Mouse (Mus musculus): Measurements from ENCODE around the gene Nrros.
"Not testable (repeated sequence)": the region's sequence is repeated elsewhere in the genome, so short reads cannot be mapped to it uniquely, and the experiment has no call there.

Nrros gene

DNA sequence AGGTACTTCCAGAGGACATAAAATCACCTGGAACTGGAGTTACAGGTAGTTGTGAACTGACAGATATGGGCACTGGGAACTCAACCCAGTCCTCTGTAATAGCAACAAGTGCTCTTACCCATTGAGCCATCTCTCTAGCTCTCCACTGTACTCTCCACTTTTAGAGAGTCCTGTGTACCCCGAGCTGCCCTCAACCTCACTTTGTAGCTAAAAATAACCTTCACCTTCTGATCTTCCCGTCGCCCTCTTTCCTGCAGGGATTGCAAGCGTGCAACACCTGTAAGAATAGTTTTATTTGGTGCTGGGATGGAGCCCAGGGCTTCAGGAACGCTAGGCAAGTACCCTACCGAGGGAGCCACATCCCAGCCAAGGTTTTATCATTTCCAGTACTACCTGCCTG lies 49.6 kb downstream of the Nrros start:
- in situ Hi-C loops (cut with MboI, MseI), result no loop called here

DNA sequence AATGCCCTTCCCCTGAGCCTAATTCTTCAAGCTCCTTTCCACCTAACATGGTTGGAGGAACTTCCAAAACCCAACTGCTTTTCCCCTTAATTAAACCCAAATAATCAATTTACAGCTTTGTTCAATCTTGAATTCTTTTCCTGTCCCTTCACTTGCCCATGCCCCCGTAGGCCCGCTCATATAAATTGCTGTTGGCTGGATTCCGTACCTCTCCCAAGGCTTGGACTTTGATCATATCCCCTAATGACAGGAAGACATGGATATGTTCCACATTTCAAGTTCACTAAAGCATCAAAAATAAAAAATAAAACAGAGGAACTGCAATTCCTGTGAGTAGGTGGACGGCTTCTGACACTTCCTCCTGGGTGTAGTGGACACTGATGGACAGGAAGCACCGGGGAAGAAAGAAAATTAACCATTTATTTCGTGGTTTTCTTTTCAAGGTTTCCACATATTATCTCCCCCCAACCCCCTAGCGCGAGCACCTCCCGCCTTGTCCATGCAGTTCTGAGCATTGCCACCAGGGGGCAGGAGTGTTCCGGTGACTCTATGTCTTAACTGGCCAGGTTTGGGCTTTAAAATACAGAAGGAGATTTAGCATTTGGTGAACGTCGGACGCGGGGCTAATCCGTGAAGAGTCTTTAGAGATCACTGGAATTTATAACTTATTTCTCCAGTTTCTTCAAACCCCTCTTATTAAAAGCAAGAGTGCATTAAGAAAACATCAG lies 50.3 kb downstream of the Nrros start:
- in situ Hi-C loops (cut with MboI, MseI), result loop anchor here (5.0 kb wide), 1 partner anchor 87 kb away; no protein-coding TSS in a partner anchor

DNA sequence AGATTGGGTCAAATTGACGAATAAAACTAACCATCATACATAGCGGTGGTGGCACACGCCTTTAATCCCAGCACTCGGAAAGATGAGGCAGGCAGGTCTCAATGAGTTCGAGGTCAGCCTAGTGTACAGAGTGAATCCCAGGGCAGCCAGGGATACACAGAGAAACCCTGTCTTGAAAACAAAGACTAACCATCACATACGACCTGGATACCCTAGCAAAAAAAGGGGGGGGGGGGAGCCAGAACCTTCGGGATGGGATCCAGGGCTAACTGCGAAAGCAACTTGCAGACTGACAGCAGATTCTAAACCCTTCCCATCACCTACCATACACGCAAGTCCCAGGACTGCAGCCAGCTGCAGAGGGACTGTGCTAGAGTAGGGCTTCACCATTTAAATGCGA lies 51.0 kb downstream of the Nrros start:
- in situ Hi-C loops (cut with MboI, MseI), result loop anchor here (5.0 kb wide), 1 partner anchor 88 kb away; no protein-coding TSS in a partner anchor

DNA sequence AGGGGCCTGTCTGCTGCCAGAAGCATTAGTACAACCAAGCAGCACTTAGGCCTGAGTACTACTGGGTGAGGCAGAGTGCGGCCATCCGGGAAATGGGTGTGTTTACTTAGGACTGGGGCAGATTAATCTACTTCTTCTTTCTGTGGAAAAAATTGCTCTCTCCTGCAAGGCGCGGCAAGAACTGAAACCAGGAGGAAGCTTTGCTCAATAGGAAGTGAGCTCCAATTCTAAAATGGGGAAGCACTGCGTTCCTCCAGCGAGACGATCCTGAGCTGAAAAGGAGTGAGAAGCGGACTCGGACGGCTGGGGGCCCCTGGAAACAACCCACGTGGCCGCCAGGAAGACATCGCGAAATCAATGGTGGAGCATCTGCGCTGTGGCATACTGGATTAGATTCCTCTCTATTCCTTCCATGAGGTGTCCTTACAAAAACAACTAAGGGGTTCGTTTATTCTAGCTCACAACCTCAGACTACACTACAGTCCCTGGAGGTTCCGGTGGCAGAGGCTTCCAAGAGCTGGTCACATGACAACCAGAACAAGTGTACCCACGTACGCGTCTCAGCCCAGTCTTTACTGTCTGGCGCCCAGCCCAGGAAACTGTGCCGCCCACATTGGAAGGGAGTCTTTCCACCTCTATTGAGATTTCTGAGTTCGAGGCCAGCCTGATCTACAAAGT lies 51.7 kb downstream of the Nrros start:
- in situ Hi-C loops (cut with MboI, MseI), result loop anchor here (5.0 kb wide), 1 partner anchor 89 kb away; no protein-coding TSS in a partner anchor

DNA sequence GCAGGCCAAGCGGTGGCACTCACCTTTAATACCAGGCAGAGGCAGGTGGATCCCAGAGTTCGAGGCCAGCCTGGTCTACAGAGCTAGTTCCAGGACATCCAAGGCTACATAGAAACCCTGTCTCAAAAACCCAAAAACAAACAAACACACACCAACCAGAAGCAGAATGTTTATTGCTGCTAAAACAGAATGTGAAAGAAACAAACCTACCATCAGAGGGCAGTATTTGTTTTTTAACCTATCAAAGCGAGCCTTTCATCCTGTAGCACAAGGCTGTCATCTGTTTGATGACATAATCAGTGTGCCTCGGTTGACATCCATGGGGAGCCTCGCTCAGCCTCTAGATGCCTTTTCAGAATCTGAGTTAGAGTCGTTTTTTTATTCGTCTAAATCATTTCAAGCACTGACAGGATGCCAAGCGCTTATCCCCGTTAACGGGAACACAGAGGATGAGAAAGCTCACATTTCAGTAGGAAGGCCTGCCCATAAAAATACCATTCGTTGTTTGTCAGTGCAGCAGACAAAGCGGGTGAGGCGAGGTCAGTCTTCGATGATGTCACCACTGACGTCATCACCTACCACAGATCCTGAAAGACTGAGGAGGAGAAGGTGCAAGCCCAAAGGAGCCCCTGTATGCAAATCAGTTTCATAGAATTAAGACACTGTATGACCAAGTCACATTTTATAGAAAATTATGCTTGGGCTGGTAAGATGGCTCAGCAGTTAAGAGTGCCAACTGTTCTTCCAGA lies 54.3 kb downstream of the Nrros start:
- in situ Hi-C loops (cut with MboI, MseI), result loop anchor here (5.0 kb wide), 1 partner anchor 91 kb away; no protein-coding TSS in a partner anchor

DNA sequence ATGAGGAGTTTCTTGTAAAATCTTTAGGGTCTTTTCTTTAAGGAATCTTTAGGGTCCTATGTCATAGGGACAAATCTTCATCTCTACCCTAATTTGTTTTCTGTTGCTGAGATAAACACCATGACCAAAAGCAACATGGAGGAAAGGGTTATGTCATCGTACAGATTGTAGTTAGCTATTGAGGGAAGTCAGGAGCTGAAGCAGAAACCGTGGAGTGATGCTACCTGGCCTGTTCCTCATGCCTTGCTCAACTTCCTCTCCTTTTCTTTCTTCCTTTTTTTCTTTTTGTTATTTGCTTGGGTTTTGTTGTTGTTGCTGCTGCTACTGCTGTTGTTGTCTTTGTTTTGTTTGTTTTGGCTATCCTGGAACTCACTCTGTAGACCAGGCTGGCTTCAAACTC lies 56.8 kb downstream of the Nrros start:
- in situ Hi-C loops (cut with MboI, MseI), result no loop called here

DNA sequence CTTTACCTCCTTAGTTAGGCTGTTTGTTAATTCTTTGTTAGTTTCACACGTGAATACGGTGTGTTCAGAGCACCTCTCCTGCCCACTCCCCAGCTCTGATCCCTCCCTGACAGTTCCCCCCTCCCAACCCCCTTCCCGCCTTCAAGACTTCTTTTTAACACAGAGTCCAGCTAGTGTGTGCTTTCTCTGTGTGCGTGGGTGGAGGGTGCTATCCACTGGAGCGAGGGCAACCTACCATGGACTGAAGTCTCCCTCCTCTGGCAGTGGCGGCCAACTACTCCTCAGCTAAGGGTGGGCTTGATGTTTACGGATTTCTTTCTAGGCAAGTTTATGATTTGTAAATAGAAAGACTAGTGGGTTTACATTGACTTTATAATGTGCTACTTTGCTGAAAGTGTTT lies 57.2 kb downstream of the Nrros start:
- in situ Hi-C loops (cut with MboI, MseI), result no loop called here

DNA sequence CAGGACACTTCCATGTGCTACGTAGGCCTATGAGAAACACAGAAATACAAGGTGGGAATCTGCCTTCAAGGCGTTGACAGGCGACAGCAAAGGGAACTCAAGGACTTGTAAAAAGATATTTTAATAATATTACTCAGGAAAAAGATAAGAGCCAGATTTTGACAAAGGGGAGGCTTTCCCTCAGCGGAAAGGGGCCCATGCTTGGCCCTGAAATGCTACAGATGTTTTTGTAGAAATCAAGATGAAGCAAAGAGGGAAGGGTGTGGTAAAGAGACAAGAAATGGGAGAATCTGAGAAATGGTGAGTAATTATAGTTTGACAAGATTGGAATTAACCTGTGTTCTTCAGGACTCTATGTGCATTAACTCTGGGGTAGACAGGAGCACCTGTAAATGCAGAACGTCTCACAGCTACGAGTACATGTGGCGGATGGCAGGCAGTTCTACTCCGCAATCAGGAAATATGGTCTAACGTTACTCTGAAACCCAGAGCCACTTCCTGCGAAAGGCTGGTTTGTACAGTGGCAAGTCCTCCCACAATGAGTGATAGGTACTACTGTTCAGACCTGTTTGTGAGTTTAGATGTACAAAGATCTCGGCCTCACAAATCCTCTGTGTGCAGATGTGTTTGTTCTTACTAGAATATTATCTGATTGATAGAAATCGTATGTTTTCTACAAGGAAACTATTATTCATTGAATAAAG lies 57.9 kb downstream of the Nrros start:
- in situ Hi-C loops (cut with MboI, MseI), result no loop called here

DNA sequence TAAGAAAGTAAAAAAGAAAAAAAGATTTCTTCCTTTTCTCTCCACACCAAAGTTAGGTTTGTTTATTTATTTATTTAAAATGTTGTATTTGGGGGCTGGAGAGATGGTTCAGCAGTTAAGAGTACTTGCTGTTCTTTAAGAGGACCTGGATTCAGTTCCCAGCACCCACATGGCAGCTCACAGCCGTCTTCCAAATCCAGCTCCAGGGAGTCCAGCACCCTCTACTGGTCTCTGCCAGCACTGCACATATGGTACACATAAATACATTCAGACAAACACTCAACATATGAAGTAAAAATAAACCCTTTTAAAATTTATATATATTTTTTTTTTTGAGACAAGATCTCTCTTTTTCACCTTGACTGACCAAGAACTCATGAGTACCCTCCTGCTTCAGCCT lies 59.7 kb downstream of the Nrros start:
- in situ Hi-C loops (cut with MboI, MseI), result no loop called here

DNA sequence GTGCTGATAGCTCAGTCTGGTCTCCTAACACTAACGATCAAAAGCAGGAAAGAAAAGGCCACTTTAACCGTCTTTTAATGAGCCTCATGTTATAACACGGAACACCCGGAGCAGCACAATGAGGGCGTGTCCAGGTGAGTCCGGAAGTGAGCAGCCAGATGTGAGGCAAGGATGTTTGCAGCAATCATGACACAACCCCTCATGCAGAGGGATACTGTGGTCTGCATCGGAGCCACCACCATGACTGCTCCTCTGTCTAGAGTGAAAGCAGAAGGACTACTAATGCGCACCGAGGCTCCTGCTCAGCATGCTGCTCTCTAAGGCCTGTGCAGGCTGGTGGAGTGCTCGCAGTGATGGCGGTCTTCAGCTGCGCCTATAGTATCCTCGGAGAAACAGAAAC lies 63.1 kb downstream of the Nrros start:
- in situ Hi-C loops (cut with MboI, MseI), result no loop called here

DNA sequence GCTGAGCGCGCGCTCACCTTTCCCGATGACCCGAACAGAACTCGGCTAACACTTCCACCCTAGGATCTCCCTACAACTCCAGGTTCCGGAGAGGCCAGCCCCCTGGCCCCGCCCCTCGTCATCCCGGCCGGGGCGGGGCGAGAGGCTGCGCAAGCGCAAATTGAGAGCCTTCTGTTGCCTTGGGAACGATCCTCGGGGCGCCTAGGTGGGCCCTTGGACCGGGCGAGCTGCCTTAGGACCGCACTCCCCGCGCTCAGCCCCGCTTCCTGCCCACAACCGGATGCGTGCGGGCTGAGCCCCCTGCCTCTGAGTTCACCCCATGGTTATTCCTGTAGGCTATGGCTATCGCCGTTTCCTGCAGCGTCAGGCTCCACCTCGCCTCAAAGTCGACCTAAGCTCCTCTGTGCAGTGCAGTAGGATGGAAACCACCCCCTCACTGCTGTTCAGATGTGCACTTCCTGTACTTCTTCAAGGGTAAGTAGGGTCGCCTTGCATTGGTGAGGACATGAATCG lies 65.7 kb downstream of the Nrros start, which contains the start of the genes Pigx and Cep19:
Gene Pigx, minus strand, starts transcription at position 103 of the 513 bp plus-strand sequence.
Gene Cep19, plus strand, starts transcription at position 163 of the 513 bp plus-strand sequence.
- in situ Hi-C loops (cut with MboI, MseI), result no loop called here

DNA sequence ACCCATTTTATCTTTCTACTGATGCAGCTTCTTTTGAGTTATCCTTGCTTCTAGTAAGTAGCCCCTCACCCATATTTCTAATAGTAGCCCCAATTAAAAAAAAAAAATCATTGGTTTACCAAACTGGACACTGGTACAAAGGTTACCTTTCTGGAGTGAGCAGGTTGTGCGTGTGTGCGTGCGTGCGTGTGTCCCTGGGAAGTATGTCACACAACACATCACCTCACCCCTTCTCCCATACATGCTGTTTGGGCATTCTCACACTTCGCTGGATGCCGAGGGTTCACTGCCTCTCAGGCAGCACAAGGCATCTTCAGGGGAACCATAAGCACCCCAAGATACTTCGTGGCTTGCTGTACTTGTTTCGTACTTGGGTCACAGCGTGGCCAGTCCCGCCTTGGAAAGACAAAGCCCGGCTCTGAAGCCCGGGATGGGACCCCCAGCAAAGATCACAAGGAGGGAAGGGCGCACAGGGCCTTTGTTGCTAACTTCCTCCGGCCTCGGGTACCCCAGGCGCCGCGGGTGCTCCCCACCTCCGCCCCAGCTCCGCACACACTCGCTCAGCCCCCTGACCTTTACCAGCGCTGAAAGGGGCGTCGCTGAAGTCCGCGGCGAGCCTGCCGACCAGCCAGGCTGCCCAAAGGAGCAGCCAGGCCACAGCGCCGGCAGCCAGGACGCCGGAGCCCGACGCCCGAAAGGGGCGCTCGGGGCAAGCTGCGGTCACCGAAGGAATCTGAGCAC lies 66.3 kb downstream of the Nrros start:
- in situ Hi-C loops (cut with MboI, MseI), result no loop called here

DNA sequence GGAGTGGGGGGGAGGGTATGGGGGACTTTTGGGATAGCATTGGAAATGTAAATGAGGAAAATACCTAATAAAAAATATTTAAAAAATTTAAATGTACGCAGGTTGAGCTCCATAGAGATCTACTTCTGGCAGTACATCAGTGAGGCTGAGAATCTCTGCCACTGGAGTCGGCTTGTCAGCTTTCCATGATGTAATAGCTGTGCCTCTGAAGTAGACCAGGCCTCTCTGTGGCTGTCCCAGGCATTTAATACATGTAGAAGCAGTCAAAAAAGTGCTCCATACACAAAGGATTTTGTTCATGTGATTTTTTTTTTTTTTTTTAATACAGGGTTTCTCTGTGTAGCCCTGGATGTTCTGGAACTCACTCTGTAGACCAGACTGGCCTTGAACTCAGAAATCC lies 67.6 kb downstream of the Nrros start:
- in situ Hi-C loops (cut with MboI, MseI), result not testable (repeated sequence)
